In genomic region chr1:171044365-171045078, GRCm38 (mm10) we compare ENCODE assay signal across 8 mouse cellular contexts. TPM values are rescaled to one million over a fixed set of nuclear protein-coding genes. Genes with fewer than 3 reads are reported as not detected.
A peak's percentile ranks its signal among the peaks of the same experiment; 100 is the strongest.
DNase-seq lines count a peak whose midpoint lies in the region; ATAC-seq and TF ChIP-seq lines count a peak whose summit lies in the region.

No protein-coding gene starts in this region.

- H3K4me3 ChIP-seq in G1E (ENCODE audit: low read depth, low read length), result peak overlapping the region; percentile 23; the same call in 1 of the 2 replicates
- H3K4me3 ChIP-seq in cerebellum, adult 2 months (replicated peaks; ENCODE audit: insufficient read depth, low read depth, low read length), result peak overlapping the region; percentile 95
- peak overlapping the region; percentile 63 for H3K4me3 ChIP-seq in forebrain, postnatal 0 days (ENCODE audit: low read depth, low read length)
- H3K4me3 ChIP-seq in layer of hippocampus, adult 2 months, result peak overlapping the region; percentile 72
- peak overlapping the region; percentile 87 for H3K4me3 ChIP-seq in lung, adult 2 months (replicated peaks; ENCODE audit: extremely low read depth, low read depth, low read length)

- no peak for DNase-seq in G1E (ENCODE audit: low spot score)
- peak; percentile 89 to 91 for DNase-seq in cerebellum, adult 2 months
- DNase-seq in forebrain, postnatal 0 days, result peak; percentile 98
- DNase-seq in heart, postnatal 4 days, result peak; percentile 90
- peak; percentile 79 to 83 for DNase-seq in layer of hippocampus, adult 2 months (ENCODE audit: low spot score in 2 of 2)
- DNase-seq in lung, adult 2 months, result peak; percentile 83
- DNase-seq in testis, postnatal 14 days (ENCODE audit: low spot score), result peak; percentile 84

- H3K9ac ChIP-seq in forebrain, postnatal 0 days, result peak overlapping the region; percentile 59

- peak; percentile 14; the same call in 1 of the 2 replicates for TF ChIP-seq POLR2A in cerebellum, adult 2 months (IDR thresholded peaks at IDR 0.05; ENCODE audit: borderline replicate concordance, insufficient read depth, low read length)
- 0 out of 2 replicates have a peak, but pooled peaks have one; percentile 31 for TF ChIP-seq POLR2A in lung, adult 2 months (IDR thresholded peaks at IDR 0.05; ENCODE audit: borderline replicate concordance, extremely low read depth, low read depth, low read length)

- TF ChIP-seq CTCF in G1E (IDR thresholded peaks at IDR 0.05; ENCODE audit: low read depth, low read length), result no peak
- no peak for TF ChIP-seq CTCF in cerebellum, adult 2 months (IDR thresholded peaks at IDR 0.05; ENCODE audit: borderline replicate concordance, insufficient read depth, low read depth, low read length)
- TF ChIP-seq CTCF in forebrain, postnatal 0 days (IDR thresholded peaks at IDR 0.05; ENCODE audit: low read depth), result 0 out of 2 replicates have a peak, but pooled peaks have one; percentile 2
- TF ChIP-seq CTCF in layer of hippocampus, adult 2 months (conservative IDR thresholded peaks at IDR 0.05), result no peak
- TF ChIP-seq CTCF in lung, adult 2 months (IDR thresholded peaks at IDR 0.05; ENCODE audit: insufficient read depth, low read length), result no peak

- H3K4me2 ChIP-seq in forebrain, postnatal 0 days (ENCODE audit: low read depth), result peak overlapping the region; percentile 49

- peak overlapping the region; percentile 74 for H3K27ac ChIP-seq in cerebellum, adult 2 months (ENCODE audit: insufficient read depth, low read length)
- peak overlapping the region; percentile 80 for H3K27ac ChIP-seq in forebrain, postnatal 0 days (ENCODE audit: low read depth, low read length)
- peak overlapping the region; percentile 79 for H3K27ac ChIP-seq in layer of hippocampus, adult 2 months

- WGBS in cerebellum, adult 2 months, result under 1% methylated on average over 33 of the region's 33 CpGs
- WGBS in forebrain, postnatal 0 days, result under 1% methylated on average over 33 of the region's 33 CpGs
- WGBS in lung, adult 2 months, result under 1% methylated on average over 33 of the region's 33 CpGs

- peak; percentile 8; the same call in 1 of the 2 replicates for ATAC-seq in G1E (ENCODE audit: extremely low read depth, insufficient number of reproducible peaks, low FRiP score, poor library complexity, severe bottlenecking)
- ATAC-seq in forebrain, postnatal 0 days, result peak; percentile 94
- peak; percentile 72 for ATAC-seq in neutrophil, adult 5-6 weeks (ENCODE audit: extremely low read depth, insufficient number of reproducible peaks, low FRiP score, poor library complexity, severe bottlenecking)

- H3K4me1 ChIP-seq in G1E (ENCODE audit: insufficient read depth, low read depth, low read length), result peaks cover 6% of the 10 kb centered on the region; the same call in 1 of the 2 replicates
- H3K4me1 ChIP-seq in cerebellum, adult 2 months (ENCODE audit: control insufficient read depth, insufficient read depth, low read length), result no peaks in the 10 kb centered on the region
- no peaks in the 10 kb centered on the region for H3K4me1 ChIP-seq in forebrain, postnatal 0 days (ENCODE audit: insufficient read depth)
- H3K4me1 ChIP-seq in lung, adult 2 months (ENCODE audit: control insufficient read depth, insufficient read depth, low read length), result no peaks in the 10 kb centered on the region

- no peaks in the 10 kb centered on the region for H3K36me3 ChIP-seq in G1E (replicated peaks)
- H3K36me3 ChIP-seq in forebrain, postnatal 0 days (ENCODE audit: insufficient read depth), result no peaks in the 10 kb centered on the region

- H3K27me3 ChIP-seq in G1E (ENCODE audit: insufficient read depth, low read length), result peaks cover 5% of the 10 kb centered on the region; the same call in 1 of the 2 replicates
- no peaks in the 10 kb centered on the region for H3K27me3 ChIP-seq in cerebellum, adult 2 months (ENCODE audit: control insufficient read depth, insufficient read depth, low read length)
- H3K27me3 ChIP-seq in forebrain, postnatal 0 days (ENCODE audit: insufficient read depth, low read length), result no peaks in the 10 kb centered on the region

- H3K9me3 ChIP-seq in G1E (replicated peaks), result peaks cover 9% of the 10 kb centered on the region
- no peaks in the 10 kb centered on the region for H3K9me3 ChIP-seq in forebrain, postnatal 0 days (ENCODE audit: low read length)

RNA-seq across cellular contexts. Expression of gene Fcgr3, which starts 20.2 kb away (rescaled TPM):
- total RNA-seq in G1E (2014; fragmentation: Nextera tagmentation) (7.3 and 9.3 TPM in 2 replicates), G1E (2017) (99.6 and 123 TPM in 2 replicates)
- polyA plus RNA-seq in G1E (2012), result 0.91 and 1.5 TPM in 2 replicates
- polyA plus RNA-seq in cerebellum, adult 2 months (2012; rRNA removed), result 5.2 and 6.0 TPM in 2 replicates
- total RNA-seq in forebrain, postnatal 0 days (2014; rRNA removed), result 13.5 and 14.9 TPM in 2 replicates
- polyA plus RNA-seq in forebrain, postnatal 0 days (2015; fragmentation: Nextera tagmentation; extraction: Ambion mirVana), result 13.9 and 14.6 TPM in 2 replicates
- total RNA-seq in heart, postnatal 4 days (2021), result 1 to 10 TPM; 4.2 to 4.6 TPM
- total RNA-seq in layer of hippocampus, adult 2 months (2021), result 10 to 100 TPM; 12.0 to 12.3 TPM
- 19.5 and 23.3 TPM in 2 replicates for polyA plus RNA-seq in lung, adult 2 months (2012; rRNA removed)
- 682 and 697 TPM in 2 replicates for total RNA-seq in neutrophil, adult 5-6 weeks (2017)

RNA-seq across cellular contexts. Expression of gene Fcgr4, which starts 25.8 kb away (rescaled TPM):
- total RNA-seq in G1E (2014; fragmentation: Nextera tagmentation) (not detected in 2 replicates), G1E (2017) (0.12 and 0.22 TPM in 2 replicates)
- 0.03 TPM in 1 of 2 replicates, not detected in the other for polyA plus RNA-seq in G1E (2012)
- polyA plus RNA-seq in cerebellum, adult 2 months (2012; rRNA removed), result 0.18 and 0.22 TPM in 2 replicates
- 0.76 TPM in 1 of 2 replicates, not detected in the other for total RNA-seq in forebrain, postnatal 0 days (2014; rRNA removed)
- 0.44 and 0.67 TPM in 2 replicates for polyA plus RNA-seq in forebrain, postnatal 0 days (2015; fragmentation: Nextera tagmentation; extraction: Ambion mirVana)
- total RNA-seq in heart, postnatal 4 days (2021), result under 1 TPM; 0.36 to 0.56 TPM
- total RNA-seq in layer of hippocampus, adult 2 months (2021), result not detected
- 6.8 and 7.9 TPM in 2 replicates for polyA plus RNA-seq in lung, adult 2 months (2012; rRNA removed)
- total RNA-seq in neutrophil, adult 5-6 weeks (2017), result 134 TPM in 2 replicates

Comparison
In these comparisons a context has a peak if more than half of its experiments do, and no peak if none do; other contexts are left out.
1. ATAC-seq: peak in every context shown above with its lines; median percentile 94 in forebrain, postnatal 0 days; 72 in neutrophil, adult 5-6 weeks; 8 in G1E.
2. H3K4me3 ChIP-seq: peak in every context shown above with its lines; median percentile 95 in cerebellum, adult 2 months; 87 in lung, adult 2 months; 72 in layer of hippocampus, adult 2 months; 63 in forebrain, postnatal 0 days; 23 in G1E.
3. RNA of gene Fcgr4, which starts 25.8 kb away (total RNA-seq): 134 TPM in neutrophil, adult 5-6 weeks; 0.76 TPM in forebrain, postnatal 0 days, 0.36 to 0.56 TPM in heart, postnatal 4 days, 0.12 to 0.22 TPM in G1E and not detected in layer of hippocampus, adult 2 months; every median in the first group is over 10 times any median in the second.
4. Peak in every context shown above with its lines, with median percentiles within 50 percentile points of each other: H3K27ac ChIP-seq.